Mouse (Mus musculus) G1E (cell line): ENCODE measurements around the gene Racgap1. TPM values are rescaled to one million over a fixed set of nuclear protein-coding genes. Genes with fewer than 3 reads are reported as not detected.

Experiments
- ATAC-seq: 2 replicates; pipeline ENCODE4 v1.8.0; 2016; ENCODE audit warnings: mild to moderate bottlenecking; ENCODE audit not compliant: insufficient number of reproducible peaks, poor library complexity, low FRiP score, severe bottlenecking; ENCODE audit errors: extremely low read depth
- DNase-seq: peaks from one replicate; pipeline ENCODE4 v3.0.0; 2012; ENCODE audit warnings: low spot score
- H3K27me3 ChIP-seq: 2 replicates; pipeline ENCODE4 v1.6.1; 2012; ENCODE audit warnings: mild to moderate bottlenecking, low read length, inconsistent platforms; ENCODE audit not compliant: insufficient read depth
- H3K36me3 ChIP-seq: replicated peaks from 2 replicates; pipeline ENCODE3; 2012; ENCODE audit warnings: mild to moderate bottlenecking, inconsistent platforms
- H3K4me1 ChIP-seq: 2 replicates; pipeline ENCODE4 v1.6.1; 2012; ENCODE audit warnings: low read depth, low read length, inconsistent platforms, mixed read lengths; ENCODE audit not compliant: insufficient read depth
- H3K4me3 ChIP-seq: 2 replicates; pipeline ENCODE4 v1.5.1; 2012; ENCODE audit warnings: low read depth, mild to moderate bottlenecking, inconsistent platforms, low read length, moderate library complexity, mixed read lengths
- H3K9me3 ChIP-seq: replicated peaks from 2 replicates; pipeline ENCODE4 v1.6.1; 2012; ENCODE audit warnings: inconsistent platforms
- CTCF ChIP-seq: IDR thresholded peaks from 2 replicates; pipeline ENCODE4 v1.5.1; 2012; ENCODE audit warnings: low read depth, low read length, inconsistent platforms, mixed read lengths
- GATA1 ChIP-seq: IDR thresholded peaks from 2 replicates; pipeline ENCODE4 v1.6.1; 2012; ENCODE audit warnings: borderline replicate concordance, low read length, inconsistent platforms, mixed read lengths
- GATA2 ChIP-seq: IDR thresholded peaks from 2 replicates; pipeline ENCODE4 v1.6.1; 2012; ENCODE audit warnings: low read depth, low read length, inconsistent platforms, borderline replicate concordance
- POLR2AphosphoS5 ChIP-seq: IDR thresholded peaks from 2 replicates; pipeline ENCODE4 v1.6.1; 2012; ENCODE audit warnings: low read depth, low read length, inconsistent platforms; ENCODE audit not compliant: insufficient replicate concordance
- TAL1 ChIP-seq: conservative IDR thresholded peaks from 2 replicates; pipeline ENCODE4 v1.6.1; 2012; ENCODE audit warnings: low read depth, low read length, inconsistent platforms, mixed read lengths
- polyA plus RNA-seq: library from polyadenylated mRNA; stranded (reverse); fragments of >175 nt; gene quantifications from 2 replicates; pipeline ENCODE4 v1.2.3, GENCODE M21; 2012
- total RNA-seq, 2 experiments: library from RNA; stranded (forward) in 1 of 2; stranded (reverse) in 1 of 2; fragments of 200-1000 nt in 1 of 2; fragments of >200 nt in 1 of 2; fragmentation: Nextera tagmentation in 1 of 2; gene quantifications; 2 replicates each; pipeline ENCODE4 v1.2.3; 2014 to 2017

Gene Racgap1
- total and polyA plus RNA-seq, 3 experiments: 35.6 to 189 (median 71.7) TPM

DNA sequence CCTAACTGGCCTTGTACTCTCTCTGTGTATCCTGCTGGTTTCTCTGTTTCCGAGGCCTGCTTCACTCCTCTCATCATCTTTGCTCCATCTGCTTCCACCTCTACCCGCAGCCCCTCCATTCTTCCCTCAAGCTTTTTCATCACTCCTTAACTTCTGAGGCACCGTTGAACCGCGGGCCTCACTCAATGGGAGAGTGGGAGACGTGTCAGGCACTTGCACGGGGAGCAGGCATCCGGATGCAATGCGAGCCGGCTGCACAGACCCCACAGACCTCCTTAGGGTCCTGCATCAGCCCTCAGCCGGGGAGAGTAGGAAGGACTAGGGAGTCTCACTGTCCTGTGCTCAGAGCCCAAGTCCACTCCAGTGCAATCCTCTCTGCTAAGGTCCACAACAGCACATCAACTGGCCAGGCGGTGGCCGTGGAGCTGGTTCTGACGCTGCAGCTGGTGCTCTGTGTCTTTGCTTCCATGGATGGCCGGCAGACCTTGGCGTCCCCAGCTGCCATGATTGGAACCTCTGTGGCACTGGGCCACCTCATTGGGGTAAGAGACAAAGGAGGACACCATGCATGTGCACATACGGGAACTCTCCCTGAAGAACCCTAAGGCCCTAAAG lies 49.1 kb downstream of the Racgap1 start:
- peaks cover 32% of the 10 kb centered on the region for H3K4me1 ChIP-seq
- ATAC-seq (no peak), DNase-seq (no peak)
- H3K27me3 ChIP-seq: peaks cover 76% of the 10 kb centered on the region
- H3K36me3 ChIP-seq: no peaks in the 10 kb centered on the region
- no peaks in the 10 kb centered on the region for H3K9me3 ChIP-seq
- H3K4me3 ChIP-seq: no peak overlapping the region
- TF ChIP-seq GATA2 (no peak), CTCF (no peak), GATA1 (no peak), TAL1 (no peak), POLR2AphosphoS5 (no peak)

DNA sequence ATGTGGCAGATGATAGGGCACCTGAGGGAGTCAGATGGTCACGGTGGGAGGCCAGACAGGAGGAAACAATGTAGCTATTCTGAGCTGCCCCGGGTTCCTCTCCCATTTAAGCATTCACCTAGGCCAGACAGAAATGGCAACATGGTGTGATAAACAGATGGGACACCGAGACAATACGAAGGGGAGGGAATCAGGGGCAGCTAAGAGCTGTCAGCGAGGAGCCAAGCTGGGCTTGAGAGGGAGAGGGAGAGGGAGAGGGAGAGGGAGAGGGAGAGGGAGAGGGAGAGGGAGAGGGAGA lies 49.7 kb downstream of the Racgap1 start:
- TF ChIP-seq TAL1: no peak
- no peak for TF ChIP-seq POLR2AphosphoS5
- no peak for TF ChIP-seq GATA1
- no peak for TF ChIP-seq GATA2
- no peak for TF ChIP-seq CTCF
- H3K4me1 ChIP-seq: peaks cover 26% of the 10 kb centered on the region
- ATAC-seq (no peak), DNase-seq (no peak)
- H3K36me3 ChIP-seq: no peaks in the 10 kb centered on the region
- H3K27me3 ChIP-seq: peaks cover 76% of the 10 kb centered on the region
- no peak overlapping the region for H3K4me3 ChIP-seq
- no peaks in the 10 kb centered on the region for H3K9me3 ChIP-seq

GRCm38 (mm10) chr15:99600986-99601822 lies 50.3 kb downstream of the Racgap1 start, which contains the start of gene Aqp6:
TSS of gene Aqp6 (plus strand) at chr15:99601400.
- H3K4me1 ChIP-seq: peaks cover 24% of the 10 kb centered on the region
- H3K4me3 ChIP-seq: no peak within 1 kb of the TSS
- DNase-seq (no peak), ATAC-seq (no peak)
- no peaks in the 10 kb centered on the region for H3K36me3 ChIP-seq
- peaks cover 77% of the 10 kb centered on the region for H3K27me3 ChIP-seq
- no peak for TF ChIP-seq CTCF
- no peak for TF ChIP-seq GATA2
- TF ChIP-seq POLR2AphosphoS5: no peak
- no peak for TF ChIP-seq TAL1
- TF ChIP-seq GATA1: no peak
- no peaks in the 10 kb centered on the region for H3K9me3 ChIP-seq

DNA sequence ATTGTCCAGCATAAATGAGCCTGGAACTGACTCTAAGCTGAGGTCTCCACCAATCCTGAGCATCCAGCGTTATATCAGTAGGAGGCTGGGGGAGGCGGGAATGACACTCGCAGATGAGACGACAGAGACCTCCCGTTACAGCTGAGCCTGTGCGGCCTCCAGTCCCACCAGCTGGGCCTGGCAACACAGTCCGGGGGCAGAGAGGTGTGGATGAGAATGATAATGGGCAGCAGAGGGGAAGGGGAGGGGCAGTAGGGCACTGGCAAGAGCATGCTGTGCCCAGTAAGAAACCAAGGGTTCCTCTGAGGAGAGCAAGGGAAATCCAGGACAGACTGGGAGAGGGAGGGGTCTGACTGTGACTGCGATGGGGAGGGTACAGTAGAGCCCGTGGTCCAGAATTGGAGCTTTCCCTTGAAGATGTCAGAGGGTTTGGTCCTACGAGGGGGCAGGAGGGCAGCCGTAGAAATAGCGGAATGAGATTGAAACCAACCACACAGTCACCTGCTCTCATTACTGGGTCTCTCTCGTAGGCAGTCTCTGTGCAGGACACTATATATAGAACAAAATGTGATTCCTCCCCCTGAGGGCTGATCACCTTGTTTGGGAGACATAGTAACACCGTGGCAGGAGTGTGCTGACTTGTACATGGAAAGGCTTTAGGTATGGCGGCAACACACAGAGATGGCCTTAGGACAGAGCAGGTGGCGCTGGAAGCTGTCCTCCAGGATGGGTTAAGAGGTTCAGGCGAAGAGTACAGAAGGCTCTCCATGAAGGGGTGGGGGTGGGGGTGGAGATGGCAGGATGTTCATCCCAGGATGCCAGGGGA lies 52.0 kb downstream of the Racgap1 start:
- no peak for DNase-seq
- Histone ChIP-seq H3K4me1 (peaks cover 19% of the 10 kb centered on the region), H3K4me3 (no peak overlapping the region), H3K9me3 (no peaks in the 10 kb centered on the region), H3K27me3 (peaks cover 74% of the 10 kb centered on the region), H3K36me3 (no peaks in the 10 kb centered on the region)
- no peak for ATAC-seq
- TF ChIP-seq TAL1 (no peak), CTCF (no peak), POLR2AphosphoS5 (no peak), GATA2 (no peak), GATA1 (no peak)

GRCm38 (mm10) chr15:99597596-99597995 lies 53.9 kb downstream of the Racgap1 start:
- no peaks in the 10 kb centered on the region for H3K36me3 ChIP-seq
- H3K4me3 ChIP-seq: no peak overlapping the region
- TF ChIP-seq POLR2AphosphoS5: no peak
- no peak for TF ChIP-seq GATA2
- TF ChIP-seq GATA1: no peak
- TF ChIP-seq CTCF: no peak
- TF ChIP-seq TAL1: no peak
- peaks cover 19% of the 10 kb centered on the region for H3K4me1 ChIP-seq
- ATAC-seq: no peak
- DNase-seq: no peak
- peaks cover 68% of the 10 kb centered on the region for H3K27me3 ChIP-seq
- H3K9me3 ChIP-seq: no peaks in the 10 kb centered on the region

DNA sequence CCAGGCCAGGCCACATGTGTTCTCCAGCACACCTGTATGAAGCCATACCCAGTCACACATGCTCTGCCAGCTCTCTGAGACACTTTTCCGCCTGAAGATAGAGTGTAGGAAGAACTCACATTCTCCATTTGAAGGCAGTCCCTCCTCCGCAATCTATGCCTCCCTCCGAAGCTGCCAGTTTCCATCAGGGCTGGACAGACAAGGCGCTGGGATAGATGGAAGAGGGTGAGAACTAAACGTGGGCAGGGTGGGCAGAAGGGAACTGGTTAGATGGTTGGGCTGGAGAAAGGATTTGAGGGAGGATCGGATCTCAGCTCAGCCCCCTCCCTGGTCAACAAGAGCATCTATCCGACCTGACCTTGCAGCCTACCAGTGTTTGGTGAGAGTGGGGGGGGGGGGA lies 54.6 kb downstream of the Racgap1 start:
- TF ChIP-seq CTCF (no peak), TAL1 (no peak), POLR2AphosphoS5 (no peak), GATA1 (no peak), GATA2 (no peak)
- ATAC-seq (no peak), DNase-seq (no peak)
- Histone ChIP-seq H3K9me3 (no peaks in the 10 kb centered on the region), H3K4me1 (peaks cover 15% of the 10 kb centered on the region), H3K4me3 (no peak overlapping the region), H3K27me3 (peaks cover 69% of the 10 kb centered on the region), H3K36me3 (no peaks in the 10 kb centered on the region)
